Mouse (Mus musculus) thymus, adult 2 months (tissue): ENCODE results near the gene Strip2.

ENCODE experiments used
- CTCF ChIP-seq: fragments of 200-500 bp; IDR thresholded peaks from 2 replicates; pipeline ENCODE4 v1.5.1; 2012; ENCODE audit warnings: mild to moderate bottlenecking, control low read depth, low read length, moderate library complexity, borderline replicate concordance; ENCODE audit not compliant: control insufficient read depth, poor library complexity, insufficient read depth; ENCODE audit errors: extremely low read depth
- POLR2A ChIP-seq: fragments of 200-500 bp; IDR thresholded peaks from 2 replicates; pipeline ENCODE4 v1.6.1; 2012; ENCODE audit warnings: mild to moderate bottlenecking, low read length, control low read depth, moderate library complexity; ENCODE audit not compliant: control insufficient read depth, poor library complexity, insufficient read depth; ENCODE audit errors: extremely low read depth

- TF ChIP-seq CTCF, result no peak
- TF ChIP-seq POLR2A, result no peak
These were observed 6.7 kb downstream of the Strip2 start for GRCm38 (mm10) chr6:29923501-29923900.
